Mouse (Mus musculus) liver, embryonic 14.5 days (tissue): Measurements from ENCODE around the gene Arid2.

ENCODE experiments used
- CTCF ChIP-seq: IDR thresholded peaks from 2 replicates; pipeline ENCODE4 v1.5.1; 2016; ENCODE audit warnings: antibody characterized with exemption, low read depth, control low read depth
- EP300 ChIP-seq: IDR thresholded peaks from 2 replicates; pipeline ENCODE4 v1.6.1; 2016; ENCODE audit warnings: antibody characterized with exemption, low read depth

DNA sequence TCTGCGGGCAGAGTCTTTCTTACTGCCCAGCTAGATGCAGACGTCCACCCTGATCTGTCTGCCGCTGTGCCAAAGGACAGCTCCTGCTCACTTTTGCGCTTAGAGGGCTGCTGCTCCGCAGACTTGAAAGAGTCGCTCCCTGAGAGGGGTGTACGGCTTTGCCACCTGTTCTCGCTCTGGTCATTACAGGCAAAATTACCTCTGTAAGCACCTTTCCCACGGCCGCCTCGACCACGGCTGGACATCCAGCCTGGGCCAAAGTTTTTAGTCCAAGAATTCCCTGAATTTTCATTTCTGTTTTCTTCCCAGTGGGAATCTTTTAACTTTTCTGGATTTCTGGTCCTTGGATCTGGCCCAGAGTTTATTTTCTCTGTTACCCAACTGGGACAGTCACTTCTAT is 130.8 kb downstream of the Arid2 start:
- TF ChIP-seq CTCF (no peak), EP300 (no peak)
